Mouse (Mus musculus): Measurements from ENCODE around the gene Pum1.

Gene Pum1

DNA sequence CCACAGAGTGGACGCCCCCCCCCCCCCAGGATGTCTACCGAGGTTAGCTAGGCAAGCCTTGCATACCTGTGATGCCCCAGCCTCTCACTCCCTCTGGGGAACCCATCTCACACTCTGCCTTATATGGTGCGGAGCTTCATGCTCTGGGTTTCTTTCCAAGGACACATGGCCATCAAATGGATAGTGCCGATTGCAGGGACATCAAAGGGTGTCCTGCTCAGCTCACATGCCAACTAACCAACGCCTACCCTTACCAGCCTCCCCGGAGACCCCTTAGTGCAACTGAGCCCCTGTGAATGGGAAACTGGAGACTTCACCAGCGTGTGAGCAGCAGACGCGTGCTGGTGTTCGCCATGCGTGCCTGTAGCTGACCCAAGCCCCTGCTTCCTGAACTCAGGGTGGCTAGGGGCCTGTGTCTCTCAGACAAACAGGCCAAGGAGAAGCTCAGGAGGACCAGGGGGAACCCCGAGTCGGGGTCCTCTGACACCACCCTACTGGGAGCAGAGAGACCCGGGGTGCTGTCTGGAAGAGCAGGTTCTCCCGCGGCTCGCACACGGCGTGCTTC lies 128.8 kb downstream of the Pum1 start:
- DNase-seq (ENCODE audit: low read depth, low spot score), result no peak

DNA sequence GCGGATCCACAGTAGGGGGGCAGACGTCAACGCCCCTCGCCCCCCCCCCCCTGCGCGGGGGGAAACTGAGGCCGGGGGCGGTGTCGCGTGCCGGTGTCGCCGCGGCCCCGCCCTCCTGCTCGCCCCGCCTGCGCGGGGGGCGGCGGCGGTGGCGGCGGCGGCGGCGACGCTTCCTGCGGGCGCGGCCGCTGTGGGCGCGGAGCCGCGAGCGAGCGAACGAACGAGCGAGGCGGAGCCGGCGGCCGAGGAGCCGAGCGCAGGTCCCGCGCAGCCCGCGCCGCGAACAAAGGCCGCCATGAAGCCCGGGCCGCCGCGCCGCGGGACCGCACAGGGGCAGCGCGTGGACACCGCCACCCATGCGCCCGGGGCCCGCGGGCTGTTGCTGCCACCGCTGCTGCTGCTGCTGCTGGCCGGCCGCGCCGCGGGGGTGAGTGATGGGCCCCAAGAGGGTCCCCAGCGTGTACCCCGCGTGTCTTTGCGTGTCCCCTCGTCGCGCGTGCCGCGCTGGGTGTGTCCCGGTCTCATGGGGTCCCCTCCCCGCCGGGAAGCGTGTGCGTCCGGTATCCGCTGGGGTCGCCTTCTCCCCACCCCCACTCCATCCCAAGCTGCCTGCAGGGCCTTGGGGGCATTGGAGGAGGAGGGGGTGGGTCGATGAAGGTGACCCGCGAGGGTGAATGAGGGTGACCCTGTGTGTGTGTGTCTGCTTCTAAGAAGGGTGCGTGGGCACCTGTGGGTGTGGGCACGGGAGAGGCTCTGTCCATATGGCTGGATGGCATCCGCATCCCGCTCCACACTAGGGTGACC lies 129.5 kb downstream of the Pum1 start, which contains the start of gene Sdc3:
Gene Sdc3, plus strand, starts transcription at position 162 of the 804 bp plus-strand sequence.
- DNase-seq (ENCODE audit: low read depth, low spot score), result no peak

DNA sequence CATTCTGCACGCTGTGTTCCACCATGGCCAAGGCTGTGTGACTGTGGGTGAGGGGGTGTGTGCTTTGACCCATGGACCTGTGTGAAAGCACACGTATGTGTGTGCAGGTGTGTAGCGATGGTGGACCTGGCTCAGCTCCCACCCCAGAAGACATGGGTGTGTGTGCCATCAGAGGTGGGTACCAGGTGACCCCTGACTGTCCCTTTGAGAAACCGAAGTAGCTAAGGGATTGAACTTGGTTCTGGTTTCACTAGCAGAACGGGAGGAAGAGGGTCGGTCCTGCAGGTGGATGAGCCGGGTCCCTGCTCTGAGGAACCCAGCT lies 130.0 kb downstream of the Pum1 start:
- no peak for DNase-seq (ENCODE audit: low read depth, low spot score)

DNA sequence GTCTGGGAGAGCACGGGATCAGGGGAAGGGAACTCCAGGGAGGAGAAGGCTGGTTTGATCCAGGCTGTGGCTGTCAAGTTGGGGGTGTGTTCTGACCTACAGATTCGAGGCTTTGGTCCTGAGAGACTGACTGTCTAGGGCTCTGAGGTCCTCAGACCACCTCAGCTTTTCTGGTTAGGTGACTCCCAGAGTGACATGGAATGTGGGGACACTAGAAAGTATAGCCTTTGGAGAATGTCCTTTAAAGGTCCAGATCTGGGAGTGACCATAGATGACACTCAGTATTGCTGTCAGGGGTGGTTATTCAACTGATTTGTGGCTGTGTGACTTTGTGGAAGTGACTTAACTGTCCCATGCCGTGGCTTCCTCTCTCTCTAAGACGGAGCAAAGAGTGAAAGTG lies 131.7 kb downstream of the Pum1 start:
- DNase-seq (ENCODE audit: low read depth, low spot score), result no peak

DNA sequence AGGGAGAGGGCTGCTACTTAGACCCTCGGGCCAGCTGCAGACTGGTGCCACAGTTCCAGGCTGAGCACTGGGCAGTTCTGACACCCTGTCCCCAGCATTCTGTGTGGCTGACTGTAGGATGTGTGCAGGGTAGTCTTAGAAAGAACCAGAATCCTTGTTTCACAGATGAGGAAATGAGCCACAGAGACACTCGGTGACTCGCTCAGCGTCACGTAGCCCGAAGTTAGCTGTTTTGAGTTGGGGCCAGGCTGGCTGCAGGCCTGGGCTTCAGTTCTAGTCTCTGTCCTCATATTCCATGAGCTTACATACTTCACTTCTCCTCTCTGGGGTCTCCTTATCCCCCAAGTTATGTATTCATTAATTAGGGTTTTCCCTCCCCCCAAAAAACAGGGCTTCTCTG lies 132.8 kb downstream of the Pum1 start:
- DNase-seq (ENCODE audit: low read depth, low spot score), result no peak

DNA sequence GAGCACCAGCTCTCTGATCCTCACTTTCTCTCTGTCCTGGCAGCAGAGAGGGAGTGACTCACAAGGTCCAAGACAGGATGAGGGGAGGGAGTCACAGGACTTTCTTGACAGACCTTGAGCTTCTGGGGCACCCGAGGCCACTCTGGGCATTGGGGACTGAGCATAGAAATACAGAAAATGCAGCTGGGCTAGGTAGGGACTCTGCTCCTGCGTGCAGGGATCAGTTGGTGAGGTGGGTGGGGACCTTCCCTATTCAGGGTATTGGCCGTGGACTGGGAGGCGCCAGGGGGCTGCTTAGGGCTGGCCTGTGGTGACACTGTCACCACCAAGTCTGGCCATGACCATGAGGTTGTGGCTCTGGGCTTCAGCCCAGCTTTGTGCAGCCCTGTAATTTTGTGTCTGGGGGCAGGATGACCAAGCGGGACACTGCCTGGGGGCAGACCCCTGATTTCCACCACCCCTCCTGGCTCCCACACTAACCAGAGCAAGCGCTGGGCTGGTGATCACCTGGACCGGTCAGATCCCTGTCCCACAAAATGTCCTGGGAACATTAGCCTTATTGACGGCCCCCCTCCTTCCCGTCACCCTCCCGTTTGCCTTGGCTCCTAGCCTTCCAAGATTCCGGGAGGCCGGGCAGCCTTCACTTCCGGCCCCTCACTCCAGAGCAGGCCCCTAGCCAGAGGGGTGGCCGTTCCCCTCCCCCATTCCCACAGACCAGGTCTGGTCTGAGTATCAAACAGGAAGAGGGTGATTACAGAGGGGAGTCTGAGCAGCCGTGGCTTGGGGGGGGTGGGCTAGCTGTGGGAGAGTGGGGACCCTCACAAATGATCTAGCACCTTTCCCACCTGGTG lies 134.3 kb downstream of the Pum1 start:
- no peak for DNase-seq (ENCODE audit: low read depth, low spot score)

DNA sequence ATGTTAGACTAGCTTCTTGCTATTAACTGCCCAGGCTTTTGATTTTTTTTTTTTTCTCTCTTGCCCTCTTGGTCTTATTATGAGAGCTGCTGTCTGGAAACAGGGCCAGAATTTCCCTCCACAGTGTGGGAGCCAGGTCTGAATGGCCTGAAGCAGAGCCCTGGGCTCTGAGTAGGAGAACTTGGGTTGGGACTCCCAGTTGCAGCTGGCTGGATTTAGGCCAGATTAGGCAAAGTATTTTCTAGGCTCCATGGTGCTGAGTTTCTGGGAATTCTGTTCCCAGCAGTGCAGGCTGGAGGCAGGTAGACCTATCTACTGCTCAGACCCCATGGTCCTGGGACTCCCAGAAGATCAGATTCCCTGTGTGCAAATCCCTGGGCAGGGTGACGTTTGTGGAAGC lies 135.3 kb downstream of the Pum1 start:
- DNase-seq (ENCODE audit: low read depth, low spot score), result no peak

DNA sequence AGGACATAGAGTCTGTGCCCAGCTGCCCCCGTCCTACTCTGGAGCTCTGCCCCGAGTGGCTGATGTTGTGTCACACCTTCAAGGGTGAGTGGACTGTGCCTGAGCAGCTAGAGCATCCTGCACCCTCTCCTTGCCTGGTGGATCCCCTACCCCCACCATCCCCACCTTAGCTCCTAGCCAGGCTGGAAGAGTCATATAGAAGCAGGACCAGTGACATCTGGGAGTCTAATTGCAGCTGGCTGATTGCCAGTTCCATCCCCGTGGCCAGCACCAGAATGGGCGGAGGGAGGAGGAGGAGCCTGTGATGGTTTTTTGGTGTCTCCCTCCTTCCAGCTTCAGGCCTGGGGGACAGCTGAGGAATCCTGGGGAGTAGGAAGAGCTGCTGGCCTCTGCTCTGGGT lies 136.0 kb downstream of the Pum1 start:
- DNase-seq (ENCODE audit: low read depth, low spot score), result no peak

DNA sequence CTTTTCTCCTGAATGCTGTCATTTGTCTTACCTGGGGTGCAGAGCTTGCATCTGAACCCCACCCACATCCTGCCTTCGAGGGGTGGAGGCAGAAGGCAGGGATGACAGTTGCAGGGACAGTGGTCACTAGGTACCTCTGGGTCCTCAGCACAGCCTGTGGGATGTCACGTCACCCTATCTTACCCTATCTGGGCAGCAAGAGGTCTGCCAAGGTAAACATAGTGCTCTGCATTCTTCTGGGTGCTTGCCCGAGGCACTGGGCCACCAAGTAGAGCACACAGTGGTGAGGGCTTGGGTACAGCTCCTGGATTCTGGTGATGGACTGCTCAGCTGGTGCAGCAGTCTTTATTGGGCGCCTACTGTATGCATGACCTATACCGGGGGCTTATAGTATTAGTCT lies 136.5 kb downstream of the Pum1 start:
- DNase-seq (ENCODE audit: low read depth, low spot score), result no peak

DNA sequence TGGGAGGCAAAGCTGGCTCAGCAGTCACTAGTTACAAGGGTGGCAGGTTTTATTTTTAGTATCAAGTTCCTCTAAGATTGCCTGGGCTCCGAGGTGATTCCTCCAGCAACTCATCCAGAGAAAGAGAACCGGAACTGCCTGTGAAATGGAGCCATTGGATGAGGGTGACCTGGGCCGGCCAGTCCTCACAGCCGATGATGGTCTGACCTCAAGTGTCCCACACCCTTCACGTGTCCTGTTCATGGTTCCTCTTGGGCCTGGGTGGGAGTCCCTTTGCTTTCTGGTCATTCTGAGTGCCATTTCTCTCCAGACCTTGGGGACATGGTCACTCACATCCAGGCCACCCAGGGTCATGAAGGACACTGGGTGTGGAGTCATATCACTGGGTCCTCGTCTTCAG lies 137.0 kb downstream of the Pum1 start:
- DNase-seq (ENCODE audit: low read depth, low spot score), result no peak

DNA sequence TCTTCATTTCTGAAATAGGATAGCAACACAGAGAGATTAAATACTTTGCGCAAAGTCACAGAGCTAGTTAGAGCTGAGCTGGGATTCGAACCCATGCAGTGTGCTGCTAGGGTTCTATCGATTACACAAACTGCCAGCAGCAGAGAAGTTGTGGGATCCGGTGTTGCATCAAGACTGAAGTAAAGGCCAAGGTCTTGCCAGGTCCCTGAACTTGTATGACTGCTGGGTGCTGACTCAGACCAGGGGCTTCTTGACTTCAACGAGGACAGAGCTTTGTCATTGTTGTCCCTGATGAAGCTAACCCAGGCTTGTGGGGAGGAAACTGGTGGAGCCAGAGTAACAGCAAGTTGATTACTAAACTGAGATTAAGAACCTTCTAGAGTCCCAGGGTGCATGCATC lies 138.1 kb downstream of the Pum1 start:
- DNase-seq (ENCODE audit: low read depth, low spot score), result no peak

DNA sequence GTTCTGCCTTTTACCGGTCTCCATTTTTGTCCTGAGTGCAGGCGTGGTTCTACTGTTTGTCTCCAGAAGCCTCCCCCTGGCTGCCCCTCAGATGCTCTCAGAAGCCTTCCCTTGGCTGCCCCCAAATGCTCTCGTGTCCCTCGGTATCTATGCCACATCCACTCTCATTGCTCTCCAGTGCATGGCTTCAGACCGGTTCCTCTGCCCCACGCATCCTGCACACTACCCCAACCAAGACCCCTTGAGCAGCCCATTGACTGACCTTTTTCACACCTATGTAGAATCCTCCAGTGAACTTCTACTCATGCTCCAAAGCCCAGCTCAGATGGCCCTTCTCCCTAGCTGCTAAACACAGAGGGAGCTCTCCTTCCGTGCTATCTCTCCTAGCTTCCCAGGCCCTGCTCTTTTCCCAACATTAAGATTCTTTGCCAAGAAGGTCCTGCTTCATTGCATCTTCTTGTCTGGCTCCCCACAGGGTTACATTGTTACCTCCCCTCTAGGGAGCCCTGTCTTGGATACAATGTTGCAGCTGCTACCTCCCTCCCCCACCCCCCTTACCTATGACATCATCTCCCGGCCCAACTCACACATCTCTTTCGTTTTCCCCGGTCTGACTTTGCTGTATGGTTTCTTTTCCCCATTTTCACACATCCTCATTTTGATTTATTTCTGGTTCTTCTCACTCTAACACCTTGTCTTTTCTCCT lies 138.7 kb downstream of the Pum1 start:
- DNase-seq (ENCODE audit: low read depth, low spot score), result no peak

DNA sequence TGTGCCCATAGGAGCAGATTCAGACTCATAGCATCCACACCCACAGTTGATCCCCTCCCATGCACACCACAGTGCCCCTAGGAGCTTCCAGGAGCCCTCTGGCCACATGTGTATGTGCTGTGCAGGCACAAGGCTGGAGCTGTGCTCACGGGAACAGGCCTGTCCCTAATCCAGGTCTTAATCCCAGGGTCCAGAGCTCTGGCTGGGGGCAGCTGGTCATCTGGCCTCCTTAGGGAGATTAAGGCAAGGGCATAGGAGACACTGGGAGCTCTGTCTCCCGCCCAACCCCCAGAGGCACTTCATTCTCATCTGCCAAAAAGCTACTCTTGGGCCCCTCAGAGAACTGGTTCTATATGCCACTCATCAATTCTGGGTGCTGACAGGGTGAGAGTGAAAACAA lies 140.5 kb downstream of the Pum1 start:
- DNase-seq (ENCODE audit: low read depth, low spot score), result no peak

DNA sequence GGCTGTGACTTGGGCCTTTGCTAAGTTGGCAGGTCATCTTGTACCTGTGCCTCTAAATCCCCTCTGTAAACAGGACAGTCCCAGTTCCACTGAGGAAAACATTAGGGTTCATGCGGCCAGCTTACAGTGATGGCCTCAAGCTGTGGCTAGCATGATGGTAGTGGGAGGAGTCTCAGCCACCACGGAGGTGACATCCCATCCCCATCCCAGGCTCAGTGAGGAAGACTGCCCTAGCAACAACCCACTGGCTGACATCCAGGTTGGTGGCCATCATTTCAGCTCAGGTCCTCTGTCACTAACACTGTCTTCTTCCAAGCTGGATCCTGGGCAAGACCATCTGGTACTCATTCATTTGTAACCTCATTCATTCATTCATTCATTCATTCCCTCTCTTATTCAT lies 141.2 kb downstream of the Pum1 start:
- no peak for DNase-seq (ENCODE audit: low read depth, low spot score)

DNA sequence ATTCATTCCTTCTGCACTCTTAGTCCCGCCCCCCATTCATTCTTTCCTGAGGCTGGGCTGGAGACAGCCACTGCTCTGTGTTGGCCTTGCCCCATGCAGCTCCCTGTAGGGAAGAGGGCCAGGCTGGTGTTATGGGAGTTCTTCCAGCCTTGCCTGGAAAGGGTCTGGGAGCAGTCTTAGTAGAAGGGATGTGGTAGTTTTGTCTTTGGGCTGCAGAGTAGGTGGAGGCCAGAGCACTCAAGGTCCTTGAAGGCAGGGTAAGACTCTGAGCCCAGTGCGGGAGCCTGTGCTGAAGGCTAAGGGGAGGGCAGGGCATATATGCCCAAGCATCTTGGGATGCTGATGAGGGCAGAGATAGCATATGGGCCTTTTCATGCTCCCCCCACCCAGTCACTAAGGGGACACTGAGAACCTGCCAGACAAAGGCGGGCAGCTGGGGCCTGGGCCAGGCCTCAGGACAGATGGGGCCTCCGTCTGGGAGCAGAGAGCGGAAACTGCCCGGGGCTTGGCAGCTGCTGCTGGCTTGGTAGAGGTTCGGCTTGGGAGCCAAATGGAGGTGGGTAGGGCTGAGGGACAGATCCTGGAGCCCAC lies 141.7 kb downstream of the Pum1 start:
- DNase-seq (ENCODE audit: low read depth, low spot score), result no peak

DNA sequence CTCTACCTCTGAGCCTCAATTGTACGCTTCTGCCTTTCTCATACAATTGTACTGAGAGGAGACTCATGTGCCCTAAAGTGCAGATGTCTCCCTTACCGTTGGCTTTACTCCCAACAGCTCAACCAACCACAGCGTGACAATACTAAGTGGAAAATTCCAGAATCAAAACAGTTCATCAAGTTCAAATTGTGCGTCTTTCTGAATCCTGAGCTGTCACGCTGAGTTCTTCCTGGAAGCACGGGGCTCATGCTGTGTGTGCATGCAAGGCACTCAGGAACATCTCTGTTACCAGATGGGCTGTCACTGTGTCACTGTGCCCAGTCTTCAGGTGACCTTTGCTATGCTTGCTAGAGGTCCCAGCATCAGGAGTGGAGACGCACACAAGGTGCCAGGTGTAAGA lies 142.6 kb downstream of the Pum1 start:
- DNase-seq (ENCODE audit: low read depth, low spot score), result no peak

DNA sequence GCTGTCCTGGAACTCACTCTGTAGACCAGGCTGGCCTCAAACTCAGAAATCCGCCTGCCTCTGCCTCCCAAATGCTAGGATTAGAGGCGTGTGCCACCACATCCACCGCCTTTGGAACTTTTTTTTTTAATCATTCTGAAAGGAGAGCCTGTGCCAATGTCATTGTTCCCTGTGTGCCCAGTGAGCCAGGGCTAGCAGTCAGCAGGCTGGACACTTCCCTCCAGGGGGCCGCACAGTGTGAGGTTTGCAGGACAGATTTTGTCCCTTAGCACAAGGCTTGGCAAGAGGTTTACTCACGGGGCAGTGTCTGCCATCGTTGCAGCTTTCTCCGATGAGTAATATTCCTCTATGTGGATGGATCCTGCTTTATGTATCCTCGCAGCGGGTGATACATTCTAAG lies 143.6 kb downstream of the Pum1 start:
- DNase-seq (ENCODE audit: low read depth, low spot score), result no peak

DNA sequence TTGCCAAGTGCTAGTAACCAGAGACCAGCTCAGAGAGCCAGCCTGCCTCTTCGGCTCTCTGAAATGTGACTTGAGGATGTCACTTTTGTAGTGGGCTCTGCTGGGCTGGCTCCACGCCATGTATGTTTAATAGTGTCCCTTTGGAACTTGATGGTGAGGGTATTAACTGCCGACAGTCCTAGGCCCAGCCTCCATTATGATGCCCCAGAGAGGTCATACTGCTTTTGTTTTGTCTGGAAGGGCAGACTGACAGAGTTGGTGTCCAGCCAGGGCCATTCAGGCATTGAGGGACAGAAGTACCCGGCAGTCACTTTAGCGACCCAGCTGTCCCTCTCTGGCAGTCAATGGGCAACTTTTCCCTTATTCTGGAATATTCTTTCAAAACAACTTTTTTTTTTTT lies 146.7 kb downstream of the Pum1 start:
- no peak for DNase-seq (ENCODE audit: low read depth, low spot score)

DNA sequence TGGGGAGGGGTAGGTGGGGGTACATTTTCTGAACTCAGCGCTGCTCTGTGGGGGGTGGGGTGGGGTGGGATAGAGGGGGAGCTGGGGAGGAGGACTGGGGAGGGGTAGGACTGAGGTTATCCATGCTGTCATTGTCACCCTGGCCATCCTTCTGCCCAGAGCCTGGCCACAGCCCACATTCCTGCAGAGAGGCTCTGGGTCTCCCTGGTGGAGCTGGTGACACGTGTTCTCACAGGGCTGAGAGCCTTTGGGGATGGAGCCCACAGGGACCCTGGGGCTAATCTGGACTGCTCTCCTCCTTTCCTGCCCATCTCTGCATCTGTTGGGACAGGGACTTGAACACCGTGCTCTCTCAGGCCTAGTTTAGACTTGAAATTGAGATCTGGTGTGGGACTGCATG lies 147.7 kb downstream of the Pum1 start:
- no peak for DNase-seq (ENCODE audit: low read depth, low spot score)

DNA sequence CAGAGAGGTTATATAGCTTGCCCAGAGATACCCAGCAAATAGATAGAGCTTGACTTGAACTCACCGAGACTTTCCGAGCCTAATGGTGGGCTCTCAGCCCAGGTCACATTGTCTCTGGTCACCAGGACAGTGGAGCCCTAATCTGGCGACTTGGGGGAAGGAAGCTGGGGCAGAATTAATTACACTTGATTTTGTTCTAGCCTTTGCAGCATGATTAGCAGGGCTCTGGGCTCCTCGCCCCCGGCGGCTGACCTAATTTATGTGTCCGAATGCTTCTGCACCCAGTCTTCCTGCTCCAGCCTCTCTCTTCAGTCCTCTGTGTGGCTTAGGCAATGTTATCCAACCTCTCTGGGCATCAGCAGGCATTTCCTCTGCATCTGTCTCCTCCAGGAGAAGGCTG lies 148.3 kb downstream of the Pum1 start:
- DNase-seq (ENCODE audit: low read depth, low spot score), result no peak

DNA sequence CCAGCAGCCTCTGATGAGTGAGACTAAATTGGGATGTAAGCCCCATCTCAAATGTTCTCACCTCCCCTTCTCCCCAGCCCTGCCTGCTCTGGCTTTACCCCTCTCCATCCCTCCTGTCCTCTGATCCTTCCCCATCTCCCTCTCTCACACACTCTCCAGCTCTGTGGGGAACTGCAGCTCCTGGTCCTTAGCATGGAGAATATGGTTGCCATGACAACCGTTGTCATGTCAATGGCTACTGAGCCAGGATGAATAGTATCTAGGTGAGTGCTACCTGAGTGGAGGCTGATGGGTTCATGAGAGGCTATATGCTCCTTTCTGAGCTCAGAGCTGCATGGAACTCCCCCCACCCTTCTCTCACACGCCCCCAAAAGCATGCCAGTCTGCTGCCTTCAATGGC lies 150.8 kb downstream of the Pum1 start:
- peak; percentile 77 for DNase-seq (ENCODE audit: low read depth, low spot score)

All from telencephalon, adult 2 months (tissue).